Mouse (Mus musculus) E14TG2a.4 (cell line): ENCODE results near the gene Thg1l.

Experiments
- CTCF ChIP-seq: conservative IDR thresholded peaks from 2 replicates; pipeline ENCODE4 v1.5.1; 2014; ENCODE audit warnings: low read length
- POU5F1 ChIP-seq: IDR thresholded peaks from 2 replicates; pipeline ENCODE4 v1.6.1; 2014; ENCODE audit warnings: low read length, borderline replicate concordance

GRCm38 (mm10) chr11:45976061-45976460 is 20.8 kb upstream of the Thg1l start:
- no peak for TF ChIP-seq CTCF
- no peak for TF ChIP-seq POU5F1
